Mouse (Mus musculus) left cerebral cortex, adult 6 months (tissue): ENCODE results near the gene Odf3l1. TPM values are rescaled to one million over a fixed set of nuclear protein-coding genes. Genes with fewer than 3 reads are reported as not detected.

ENCODE experiments used
- long read RNA-seq, 2 experiments: library from polyadenylated mRNA; unstranded; transcript quantifications; one replicate each; pipeline ENCODE4 v2.0.0; 2019 to 2020
- polyA plus RNA-seq: library from polyadenylated mRNA; unstranded; fragments of <200 nt; fragmentation: Nextera tagmentation; gene quantifications from 2 replicates; pipeline ENCODE4 v1.2.3, GENCODE M21; 2021

The Odf3l1 gene
- 0.28 and 0.45 TPM in 2 replicates for polyA plus RNA-seq
- long read RNA-seq, experiment 1, result 0 reads
- long read RNA-seq, experiment 2, result 0 reads

DNA sequence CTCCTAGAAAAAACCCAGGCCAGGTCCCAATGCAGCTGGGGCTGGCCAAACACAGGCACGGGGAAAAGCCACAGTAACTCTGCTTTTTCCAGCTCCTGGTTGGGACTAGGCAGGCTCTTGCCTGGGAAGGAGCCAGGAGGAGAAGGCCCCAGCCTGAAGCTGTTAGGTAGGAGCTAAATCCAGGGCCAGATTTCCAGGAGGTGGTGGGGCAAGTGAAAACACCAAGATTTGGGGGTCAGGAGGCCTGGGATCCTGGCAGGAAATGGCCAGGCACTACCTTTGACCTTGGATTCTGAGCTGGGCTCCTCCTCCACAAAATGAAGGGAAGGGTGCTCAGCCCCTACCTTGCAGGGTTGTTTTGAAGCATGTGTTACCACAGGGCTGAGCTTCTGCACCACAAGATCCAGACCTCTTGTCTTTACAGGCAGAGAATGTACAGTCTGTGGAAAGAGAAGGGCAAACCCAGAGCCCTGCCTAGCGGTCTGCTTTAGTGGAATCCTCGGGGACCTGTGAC is at the start of gene Odf3l1:
Gene Odf3l1, minus strand, starts transcription at position 464 of the 514 bp plus-strand sequence.

DNA sequence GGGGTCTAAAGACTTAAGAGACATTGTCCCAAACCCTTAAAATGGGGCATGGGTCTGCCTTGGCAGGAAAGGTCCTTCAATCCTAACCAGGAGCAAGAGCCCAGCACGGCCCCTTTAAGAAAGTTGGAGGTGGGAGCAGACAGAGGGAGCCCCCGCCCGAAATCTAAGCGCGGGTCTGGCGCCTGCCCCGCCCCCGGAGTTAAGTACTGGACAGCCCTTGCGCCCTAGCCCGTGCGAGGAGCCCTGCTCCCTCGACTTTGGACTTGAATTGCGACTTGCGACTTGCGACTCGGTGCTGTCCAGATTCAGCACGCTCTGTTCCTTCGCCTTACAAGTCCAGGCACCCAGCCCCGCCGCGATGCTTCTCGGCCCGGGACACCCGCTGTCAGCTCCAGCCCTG is 353 bp upstream of the Odf3l1 start, which contains the start of gene Cspg4:
Gene Cspg4, plus strand, starts transcription at position 202 of the 400 bp plus-strand sequence.

Other genes with a start within 250 kb of the Odf3l1 start
- gene Lingo1, start 68.2 kb downstream of the Odf3l1 start, polyA plus RNA-seq, result 70.6 and 172 TPM in 2 replicates
- 3.9 and 4.8 TPM in 2 replicates for gene Cspg4, start 354 bp upstream of the Odf3l1 start, polyA plus RNA-seq
- 2.9 and 3.0 TPM in 2 replicates for gene Snx33, start 63.7 kb upstream of the Odf3l1 start, polyA plus RNA-seq
- 84.1 and 97.0 TPM in 2 replicates for gene Imp3, start 72.8 kb upstream of the Odf3l1 start, polyA plus RNA-seq
- 18.7 and 19.1 TPM in 2 replicates for gene Snupn, start 86.2 kb upstream of the Odf3l1 start, polyA plus RNA-seq
- gene Ptpn9, start 130.2 kb upstream of the Odf3l1 start, polyA plus RNA-seq, result 4.8 and 12.3 TPM in 2 replicates
- gene Sin3a, start 207.4 kb upstream of the Odf3l1 start, polyA plus RNA-seq, result 4.5 and 13.7 TPM in 2 replicates